Mouse (Mus musculus): Measurements from ENCODE around the gene Rbm34.

GRCm38 (mm10) chr8:126944781-126945691 lies 25.8 kb downstream of the Rbm34 start:
- TF ChIP-seq CTCF (IDR thresholded peaks at IDR 0.05; ENCODE audit: borderline replicate concordance, insufficient read depth, low read depth, low read length) = no peak
- no peak for TF ChIP-seq POLR2A (IDR thresholded peaks at IDR 0.05; ENCODE audit: borderline replicate concordance, insufficient read depth, low read length)

All from cerebellum, adult 2 months (tissue).